Mouse (Mus musculus) forebrain, embryonic 16.5 days (tissue): ENCODE data around the gene Prelp. TPM values are rescaled to one million over a fixed set of nuclear protein-coding genes. Genes with fewer than 3 reads are reported as not detected.

Experiments
- ATAC-seq: fragments of 200-750 bp; cut with Nextera tagmentation; 2 replicates; pipeline ENCODE4 v1.8.0; 2017; ENCODE audit warnings: mild to moderate bottlenecking, moderate library complexity
- H3K27ac ChIP-seq: fragments of 300-500 bp; sonication (generic); 2 replicates; pipeline ENCODE4 v1.5.1; 2014; ENCODE audit warnings: low read length, control low read depth
- H3K27me3 ChIP-seq: fragments of 300-500 bp; sonication (generic); replicated peaks from 2 replicates; pipeline ENCODE4 v1.6.1; 2014; ENCODE audit warnings: low read length; ENCODE audit not compliant: control insufficient read depth, insufficient read depth
- H3K36me3 ChIP-seq: fragments of 300-500 bp; sonication (generic); 2 replicates; pipeline ENCODE4 v1.6.1; 2014; ENCODE audit not compliant: control insufficient read depth, insufficient read depth
- H3K4me1 ChIP-seq: fragments of 300-500 bp; sonication (generic); replicated peaks from 2 replicates; pipeline ENCODE4 v1.6.1; 2014; ENCODE audit warnings: low read length; ENCODE audit not compliant: control insufficient read depth, insufficient read depth
- H3K4me2 ChIP-seq: fragments of 300-500 bp; sonication (generic); 2 replicates; pipeline ENCODE4 v1.6.1; 2014; ENCODE audit warnings: mild to moderate bottlenecking, low read length, control low read depth
- H3K4me3 ChIP-seq: fragments of 300-500 bp; sonication (generic); replicated peaks from 2 replicates; pipeline ENCODE4 v1.5.1; 2014; ENCODE audit warnings: mild to moderate bottlenecking, low read length, control low read depth
- H3K9ac ChIP-seq: fragments of 300-500 bp; sonication (generic); replicated peaks from 2 replicates; pipeline ENCODE4 v1.6.1; 2014; ENCODE audit warnings: low read depth, low read length, control low read depth
- H3K9me3 ChIP-seq: fragments of 300-500 bp; sonication (generic); 2 replicates; pipeline ENCODE4 v1.6.1; 2016; ENCODE audit warnings: low read length; ENCODE audit not compliant: control insufficient read depth
- WGBS: fragments of 180-500 bp; shearing (Covaris S2); extraction: QIAGEN DNeasy Blood & Tissue Kit; methylation state at CpG from one replicate; pipeline ENCODE4 v1.1.7; 2014; 5-methylcytosine and 5-hydroxymethylcytosine counted together
- polyA plus RNA-seq: library from polyadenylated mRNA; unstranded; fragments of >200 nt; fragmentation: Nextera tagmentation; extraction: Ambion mirVana; gene quantifications from 2 replicates; pipeline ENCODE4 v1.2.1, GENCODE M21; 2015

The Prelp gene
- polyA plus RNA-seq, 1 experiment from 2014 or later, result 2.8 TPM

GRCm38 (mm10) chr1:133887538-133888250 lies 33.5 kb downstream of the Prelp start:
- H3K4me1 ChIP-seq, result peaks cover 25% of the 10 kb centered on the region

GRCm38 (mm10) chr1:133887044-133887443 lies 34.2 kb downstream of the Prelp start:
- peaks cover 29% of the 10 kb centered on the region for H3K4me1 ChIP-seq
- 0 out of 2 replicates have a peak overlapping the region, but pooled peaks have one; percentile 40 for H3K9ac ChIP-seq
- peak; percentile 81 for ATAC-seq
- WGBS, result 1% methylated on average over 8 of the region's 8 CpGs
- peak overlapping the region; percentile 24; the same call in 1 of the 2 replicates for H3K27ac ChIP-seq
- no peaks in the 10 kb centered on the region for H3K36me3 ChIP-seq
- no peaks in the 10 kb centered on the region for H3K9me3 ChIP-seq
- peak overlapping the region; percentile 36 for H3K4me2 ChIP-seq
- H3K27me3 ChIP-seq, result no peaks in the 10 kb centered on the region
- no peak overlapping the region for H3K4me3 ChIP-seq

More at GRCm38 (mm10) chr1:133887538-133888250, 33.5 kb downstream of the Prelp start:
- Histone ChIP-seq H3K4me3 (no peak overlapping the region), H3K27ac (no peak overlapping the region; the same call in 1 of the 2 replicates), H3K27me3 (no peaks in the 10 kb centered on the region), H3K4me2 (no peak overlapping the region), H3K9me3 (no peaks in the 10 kb centered on the region), H3K36me3 (no peaks in the 10 kb centered on the region), H3K9ac (no peak overlapping the region)
- WGBS, result 71% methylated on average over 5 of the region's 5 CpGs
- ATAC-seq, result no peak

- H3K4me2 ChIP-seq, result peak overlapping the region; percentile 36
- peaks cover 34% of the 10 kb centered on the region for H3K4me1 ChIP-seq
- peak; percentile 27 for ATAC-seq
- no peak overlapping the region for H3K27ac ChIP-seq
- no peak overlapping the region for H3K4me3 ChIP-seq
- no peaks in the 10 kb centered on the region for H3K27me3 ChIP-seq
- H3K9me3 ChIP-seq, result no peaks in the 10 kb centered on the region
- WGBS, result 32% methylated on average over 6 of the region's 6 CpGs
- 0 out of 2 replicates have a peak overlapping the region, but pooled peaks have one; percentile 25 for H3K9ac ChIP-seq
- no peaks in the 10 kb centered on the region for H3K36me3 ChIP-seq
These were observed 34.8 kb downstream of the Prelp start for GRCm38 (mm10) chr1:133886431-133886830.

- ATAC-seq, result no peak
- no peaks in the 10 kb centered on the region for H3K9me3 ChIP-seq
- H3K4me3 ChIP-seq, result no peak overlapping the region
- no peak overlapping the region for H3K4me2 ChIP-seq
- peaks cover 34% of the 10 kb centered on the region for H3K4me1 ChIP-seq
- no peaks in the 10 kb centered on the region for H3K36me3 ChIP-seq
- H3K9ac ChIP-seq, result no peak overlapping the region
- no peak overlapping the region for H3K27ac ChIP-seq
- no peaks in the 10 kb centered on the region for H3K27me3 ChIP-seq
- 92% methylated on average over 3 of the region's 7 CpGs for WGBS
These were observed 35.4 kb downstream of the Prelp start for GRCm38 (mm10) chr1:133885811-133886210.

- no peaks in the 10 kb centered on the region for H3K36me3 ChIP-seq
These were observed 36.5 kb downstream of the Prelp start for GRCm38 (mm10) chr1:133884746-133885145.

GRCm38 (mm10) chr1:133884090-133884489 lies 37.1 kb downstream of the Prelp start:
- Histone ChIP-seq H3K9ac (no peak overlapping the region), H3K27me3 (no peaks in the 10 kb centered on the region), H3K27ac (no peak overlapping the region), H3K4me2 (no peak overlapping the region), H3K36me3 (no peaks in the 10 kb centered on the region), H3K4me3 (no peak overlapping the region), H3K4me1 (peaks cover 24% of the 10 kb centered on the region), H3K9me3 (no peaks in the 10 kb centered on the region)
- ATAC-seq, result no peak
- 65% methylated on average over 6 of the region's 6 CpGs for WGBS

More at GRCm38 (mm10) chr1:133884746-133885145, 36.5 kb downstream of the Prelp start:
- H3K27ac ChIP-seq, result no peak overlapping the region
- ATAC-seq, result no peak
- no peaks in the 10 kb centered on the region for H3K27me3 ChIP-seq
- H3K9me3 ChIP-seq, result no peaks in the 10 kb centered on the region
- H3K4me3 ChIP-seq, result no peak overlapping the region
- H3K4me1 ChIP-seq, result peaks cover 26% of the 10 kb centered on the region
- no peak overlapping the region for H3K9ac ChIP-seq
- no peak overlapping the region for H3K4me2 ChIP-seq
- 87% methylated on average over 9 of the region's 9 CpGs for WGBS

GRCm38 (mm10) chr1:133882283-133883217 lies 38.7 kb downstream of the Prelp start:
- no peak for ATAC-seq
- whole genome bisulfite sequencing, result 63% methylated on average over 11 of the region's 11 CpGs
- Histone ChIP-seq H3K4me2 (no peak overlapping the region), H3K4me1 (peaks cover 23% of the 10 kb centered on the region), H3K27me3 (no peaks in the 10 kb centered on the region), H3K36me3 (no peaks in the 10 kb centered on the region), H3K9me3 (no peaks in the 10 kb centered on the region), H3K9ac (no peak overlapping the region), H3K4me3 (no peak overlapping the region), H3K27ac (peak overlapping the region; percentile 52)

GRCm38 (mm10) chr1:133881813-133882212 lies 39.4 kb downstream of the Prelp start:
- Histone ChIP-seq H3K4me1 (peaks cover 15% of the 10 kb centered on the region), H3K9ac (no peak overlapping the region), H3K27me3 (no peaks in the 10 kb centered on the region), H3K36me3 (no peaks in the 10 kb centered on the region), H3K27ac (peak overlapping the region; percentile 52), H3K4me2 (no peak overlapping the region), H3K4me3 (no peak overlapping the region), H3K9me3 (no peaks in the 10 kb centered on the region)
- WGBS, result 27% methylated on average over 6 of the region's 6 CpGs
- peak; percentile 73 for ATAC-seq

GRCm38 (mm10) chr1:133878825-133879423 lies 42.3 kb downstream of the Prelp start:
- Histone ChIP-seq H3K9me3 (no peaks in the 10 kb centered on the region), H3K27me3 (no peaks in the 10 kb centered on the region), H3K4me1 (peaks cover 10% of the 10 kb centered on the region), H3K4me3 (no peak overlapping the region), H3K27ac (no peak overlapping the region), H3K36me3 (no peaks in the 10 kb centered on the region), H3K4me2 (no peak overlapping the region), H3K9ac (no peak overlapping the region)
- ATAC-seq, result no peak
- 86% methylated on average over 12 of the region's 12 CpGs for WGBS
